Mouse (Mus musculus) heart, postnatal 0 days (tissue): ENCODE data around the gene Hist1h2ao. TPM values are rescaled to one million over a fixed set of nuclear protein-coding genes. Genes with fewer than 3 reads are reported as not detected.
"Not testable (repeated sequence)": the region's sequence is repeated elsewhere in the genome, so short reads cannot be mapped to it uniquely, and the experiment has no call there.

Source experiments
- ATAC-seq: fragments of 200-750 bp; cut with Nextera tagmentation; 2 replicates; pipeline ENCODE4 v1.8.0; 2017; ENCODE audit warnings: low read depth, moderate number of reproducible peaks, moderate library complexity; ENCODE audit not compliant: insufficient read depth
- DNase-seq: peaks from one replicate; pipeline ENCODE4 v3.0.0-alpha.2; 2016; ENCODE audit warnings: low spot score
- H3K27ac ChIP-seq: fragments of 300-500 bp; sonication (generic); 2 replicates; pipeline ENCODE4 v1.5.1; 2014; ENCODE audit warnings: low read depth, mild to moderate bottlenecking
- H3K27me3 ChIP-seq: fragments of 300-500 bp; sonication (generic); 2 replicates; pipeline ENCODE4 v1.6.1; 2014; ENCODE audit warnings: low read length, mixed read lengths; ENCODE audit not compliant: control insufficient read depth, insufficient read depth
- H3K36me3 ChIP-seq: fragments of 300-500 bp; sonication (generic); replicated peaks from 2 replicates; pipeline ENCODE4 v1.6.1; 2014; ENCODE audit warnings: low read length, mixed read lengths; ENCODE audit not compliant: control insufficient read depth, insufficient read depth
- H3K4me1 ChIP-seq: fragments of 300-500 bp; sonication (generic); 2 replicates; pipeline ENCODE4 v1.6.1; 2014; ENCODE audit warnings: antibody characterized with exemption; ENCODE audit not compliant: control insufficient read depth, insufficient read depth
- H3K4me2 ChIP-seq: fragments of 300-500 bp; sonication (generic); 2 replicates; pipeline ENCODE4 v1.6.1; 2014; ENCODE audit warnings: low read depth, mild to moderate bottlenecking, low read length, moderate library complexity
- H3K4me3 ChIP-seq: fragments of 300-500 bp; sonication (generic); 2 replicates; pipeline ENCODE4 v1.5.1; 2014; ENCODE audit warnings: low read depth, low read length
- H3K9ac ChIP-seq: fragments of 300-500 bp; sonication (generic); replicated peaks from 2 replicates; pipeline ENCODE4 v1.6.1; 2014; ENCODE audit warnings: low read depth, low read length, mixed read lengths
- H3K9me3 ChIP-seq: fragments of 300-500 bp; sonication (generic); replicated peaks from 2 replicates; pipeline ENCODE4 v1.6.1; 2016; ENCODE audit warnings: low read length; ENCODE audit not compliant: control insufficient read depth
- CTCF ChIP-seq: IDR thresholded peaks from 2 replicates; pipeline ENCODE4 v1.5.1; 2016; ENCODE audit warnings: antibody characterized with exemption, control low read depth, low read depth
- EP300 ChIP-seq: IDR thresholded peaks from 2 replicates; pipeline ENCODE4 v1.6.1; 2016; ENCODE audit warnings: antibody characterized with exemption, low read depth
- WGBS: fragments of 180-500 bp; shearing (Covaris S2); extraction: QIAGEN DNeasy Blood & Tissue Kit; methylation state at CpG from one replicate; pipeline ENCODE4 v1.1.7; 2014; 5-methylcytosine and 5-hydroxymethylcytosine counted together
- polyA plus RNA-seq: library from polyadenylated mRNA; unstranded; fragments of >200 nt; fragmentation: Nextera tagmentation; extraction: Ambion mirVana; gene quantifications from 2 replicates; pipeline ENCODE4 v1.2.1, GENCODE M21; 2015
- total RNA-seq: library from RNA; depleted of rRNA; stranded (reverse); fragments of >200 nt; gene quantifications from 2 replicates; pipeline ENCODE4 v1.2.3, GENCODE M21; 2014; ENCODE audit warnings: low replicate concordance

The Hist1h2ao gene
- total and polyA plus RNA-seq, 2 experiments from 2014 or later = not detected

GRCm38 (mm10) chr13:21812092-21812491 lies 1.8 kb downstream of the Hist1h2ao start:
- not testable (repeated sequence) for H3K36me3 ChIP-seq, H3K4me3 ChIP-seq, H3K9me3 ChIP-seq, H3K27me3 ChIP-seq, H3K4me2 ChIP-seq, DNase-seq, H3K9ac ChIP-seq, H3K4me1 ChIP-seq
- WGBS = 0% methylated on average over 12 of the region's 14 CpGs
- peak overlapping the region; percentile 25; the same call in 1 of the 2 replicates for H3K27ac ChIP-seq
- ATAC-seq = peak; percentile 42

GRCm38 (mm10) chr13:21820082-21820890 lies 10.0 kb downstream of the Hist1h2ao start:
- not testable (repeated sequence) for H3K9me3 ChIP-seq, H3K36me3 ChIP-seq, H3K9ac ChIP-seq, DNase-seq, ATAC-seq, H3K4me1 ChIP-seq, H3K27ac ChIP-seq, H3K4me3 ChIP-seq, H3K4me2 ChIP-seq, H3K27me3 ChIP-seq
- WGBS = 73% methylated on average over 6 of the region's 16 CpGs

DNA sequence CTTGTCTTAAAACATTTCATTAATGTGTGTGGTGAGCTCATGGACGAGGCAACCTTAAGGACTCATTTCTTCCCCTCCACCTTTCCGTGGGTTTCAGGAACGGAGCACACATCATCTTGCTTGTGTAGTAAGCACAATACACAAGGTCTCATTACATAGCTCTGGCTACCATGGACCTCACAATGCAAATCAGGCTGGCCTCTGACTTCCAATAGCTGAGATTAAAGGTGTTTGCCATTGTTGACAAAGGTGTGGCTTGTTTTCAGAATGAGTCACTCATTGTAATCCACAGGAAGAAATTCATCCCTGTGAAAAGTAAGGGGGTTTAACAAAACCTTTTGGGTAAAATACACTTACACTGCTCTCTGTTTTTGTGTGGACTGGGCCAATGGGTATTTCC lies 18.2 kb downstream of the Hist1h2ao start:
- Histone ChIP-seq H3K36me3 (no peaks in the 10 kb centered on the region), H3K9me3 (no peaks in the 10 kb centered on the region), H3K4me2 (no peak overlapping the region), H3K4me1 (no peaks in the 10 kb centered on the region), H3K4me3 (no peak overlapping the region), H3K9ac (no peak overlapping the region), H3K27me3 (no peaks in the 10 kb centered on the region), H3K27ac (no peak overlapping the region)
- no peak for DNase-seq
- 83% methylated on average over 3 of the region's 3 CpGs for WGBS
- no peak for TF ChIP-seq EP300
- no peak for TF ChIP-seq CTCF
- no peak for ATAC-seq

DNA sequence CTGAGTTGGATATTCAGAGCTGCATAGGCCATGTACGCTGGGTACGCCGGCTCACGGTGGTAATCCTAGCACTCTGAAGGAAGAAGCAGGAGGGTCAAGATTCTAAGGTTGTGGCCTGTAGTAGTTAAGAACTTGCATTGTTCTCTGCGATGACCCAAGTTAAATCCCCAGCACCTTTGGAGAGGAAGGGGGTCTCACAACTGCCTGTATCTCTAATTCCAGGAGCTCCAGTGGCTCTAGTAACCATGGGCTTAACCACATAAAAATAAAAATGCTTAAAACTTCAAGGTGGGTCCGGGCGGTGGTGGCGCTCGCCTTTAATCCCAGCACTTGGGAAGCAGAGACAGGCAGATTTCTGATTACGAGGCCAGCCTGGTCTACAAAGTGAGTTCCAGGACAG lies 20.1 kb downstream of the Hist1h2ao start:
- H3K4me3 ChIP-seq = no peak overlapping the region
- no peaks in the 10 kb centered on the region for H3K27me3 ChIP-seq
- no peaks in the 10 kb centered on the region for H3K9me3 ChIP-seq
- TF ChIP-seq CTCF (no peak), EP300 (no peak)
- H3K4me2 ChIP-seq = no peak overlapping the region
- H3K4me1 ChIP-seq = no peaks in the 10 kb centered on the region
- WGBS = 92% methylated on average over 10 of the region's 10 CpGs
- ATAC-seq (no peak), DNase-seq (peak; percentile 2)
- H3K36me3 ChIP-seq = no peaks in the 10 kb centered on the region
- no peak overlapping the region for H3K27ac ChIP-seq
- no peak overlapping the region for H3K9ac ChIP-seq

- H3K27me3 ChIP-seq, H3K4me2 ChIP-seq, H3K9me3 ChIP-seq, H3K36me3 ChIP-seq, H3K9ac ChIP-seq, H3K4me1 ChIP-seq, H3K4me3 ChIP-seq, DNase-seq: not testable (repeated sequence)
- ATAC-seq = peak; percentile 76
- peak within 1 kb of the TSS; percentile 57; the same call in 1 of the 2 replicates for H3K27ac ChIP-seq
- WGBS = 1% methylated on average over 19 of the region's 58 CpGs
Observed at GRCm38 (mm10) chr13:21831418-21832394, 21.4 kb downstream of the Hist1h2ao start, which contains the start of gene Hist1h4n. Gene Hist1h4n, minus strand, starts transcription at chr13:21832196.

- peak; percentile 92 for ATAC-seq
- not testable (repeated sequence) for H3K4me2 ChIP-seq, H3K36me3 ChIP-seq, H3K4me1 ChIP-seq, DNase-seq, H3K4me3 ChIP-seq, H3K9ac ChIP-seq, H3K27ac ChIP-seq, H3K27me3 ChIP-seq, H3K9me3 ChIP-seq
- WGBS = no CpG with 5 or more reads among the region's 24 CpGs
Observed at GRCm38 (mm10) chr13:21833461-21833860, 23.2 kb downstream of the Hist1h2ao start, which contains the start of the genes Hist1h2ap and Hist1h2br. Gene Hist1h2ap, minus strand, starts transcription at chr13:21833507. Gene Hist1h2br, plus strand, starts transcription at chr13:21833743.

- H3K9me3 ChIP-seq, H3K4me2 ChIP-seq, H3K4me1 ChIP-seq, H3K27me3 ChIP-seq, DNase-seq, H3K27ac ChIP-seq, H3K36me3 ChIP-seq, H3K9ac ChIP-seq, H3K4me3 ChIP-seq: not testable (repeated sequence)
- peak; percentile 83 for ATAC-seq
- no CpG with 5 or more reads among the region's 4 CpGs for WGBS
Observed at GRCm38 (mm10) chr13:21840508-21840907, 30.2 kb downstream of the Hist1h2ao start.

GRCm38 (mm10) chr13:21846356-21846755 lies 36.1 kb downstream of the Hist1h2ao start:
- not testable (repeated sequence) for H3K9me3 ChIP-seq, H3K36me3 ChIP-seq, H3K4me1 ChIP-seq, H3K4me2 ChIP-seq, H3K27ac ChIP-seq, H3K27me3 ChIP-seq, DNase-seq, H3K4me3 ChIP-seq, ATAC-seq, H3K9ac ChIP-seq
